Mouse (Mus musculus) ovary, postnatal 10 days (tissue): ENCODE measurements around the gene Kazn.

Experiments
- DNase-seq: peaks from one replicate; pipeline ENCODE4 v3.0.0; 2022; ENCODE audit warnings: low spot score

Gene Kazn

GRCm38 (mm10) chr4:142054580-142054979 is 184.6 kb downstream of the Kazn start:
- no peak for DNase-seq

- no peak for DNase-seq
Observed at GRCm38 (mm10) chr4:142053661-142054448, 185.3 kb downstream of the Kazn start.

GRCm38 (mm10) chr4:142053261-142053660 is 185.9 kb downstream of the Kazn start:
- DNase-seq = no peak

- DNase-seq = no peak
Observed at GRCm38 (mm10) chr4:142052391-142053132, 186.6 kb downstream of the Kazn start.
